Mouse (Mus musculus) limb, embryonic 10.5 days (tissue): ENCODE measurements around the gene Txn2. TPM values are rescaled to one million over a fixed set of nuclear protein-coding genes. Genes with fewer than 3 reads are reported as not detected.

ENCODE experiments used
- DNase-seq: peaks from one replicate; pipeline ENCODE4 v3.0.0-alpha.2; 2017; ENCODE audit warnings: low spot score
- H3K27ac ChIP-seq: fragments of 300-500 bp; sonication (generic); 2 replicates; pipeline ENCODE4 v1.5.1; 2016; ENCODE audit warnings: mild to moderate bottlenecking
- H3K27me3 ChIP-seq: fragments of 300-500 bp; sonication (generic); 2 replicates; pipeline ENCODE4 v1.6.1; 2016; ENCODE audit warnings: low read depth, mild to moderate bottlenecking; ENCODE audit not compliant: poor library complexity, severe bottlenecking
- H3K36me3 ChIP-seq: fragments of 300-500 bp; sonication (generic); 2 replicates; pipeline ENCODE4 v1.6.1; 2016; ENCODE audit warnings: mild to moderate bottlenecking, moderate library complexity
- H3K4me1 ChIP-seq: fragments of 300-500 bp; sonication (generic); 2 replicates; pipeline ENCODE4 v1.6.1; 2016
- H3K4me3 ChIP-seq: fragments of 300-500 bp; sonication (generic); 2 replicates; pipeline ENCODE4 v1.5.1; 2016; ENCODE audit warnings: mild to moderate bottlenecking, moderate library complexity
- H3K9me3 ChIP-seq: fragments of 300-500 bp; sonication (generic); replicated peaks from 2 replicates; pipeline ENCODE4 v1.6.1; 2016; ENCODE audit warnings: mild to moderate bottlenecking
- WGBS: fragments of 180-500 bp; shearing (Covaris S2); methylation state at CpG from one replicate; pipeline ENCODE4 v1.1.7; 2016; 5-methylcytosine and 5-hydroxymethylcytosine counted together
- polyA plus RNA-seq: library from polyadenylated mRNA; unstranded; fragments of >200 nt; fragmentation: Nextera tagmentation; extraction: Ambion mirVana; gene quantifications from 2 replicates; pipeline ENCODE4 v1.2.1, GENCODE M21; 2016

Gene Txn2
- polyA plus RNA-seq, 1 experiment from 2014 or later, result 287 TPM

DNA sequence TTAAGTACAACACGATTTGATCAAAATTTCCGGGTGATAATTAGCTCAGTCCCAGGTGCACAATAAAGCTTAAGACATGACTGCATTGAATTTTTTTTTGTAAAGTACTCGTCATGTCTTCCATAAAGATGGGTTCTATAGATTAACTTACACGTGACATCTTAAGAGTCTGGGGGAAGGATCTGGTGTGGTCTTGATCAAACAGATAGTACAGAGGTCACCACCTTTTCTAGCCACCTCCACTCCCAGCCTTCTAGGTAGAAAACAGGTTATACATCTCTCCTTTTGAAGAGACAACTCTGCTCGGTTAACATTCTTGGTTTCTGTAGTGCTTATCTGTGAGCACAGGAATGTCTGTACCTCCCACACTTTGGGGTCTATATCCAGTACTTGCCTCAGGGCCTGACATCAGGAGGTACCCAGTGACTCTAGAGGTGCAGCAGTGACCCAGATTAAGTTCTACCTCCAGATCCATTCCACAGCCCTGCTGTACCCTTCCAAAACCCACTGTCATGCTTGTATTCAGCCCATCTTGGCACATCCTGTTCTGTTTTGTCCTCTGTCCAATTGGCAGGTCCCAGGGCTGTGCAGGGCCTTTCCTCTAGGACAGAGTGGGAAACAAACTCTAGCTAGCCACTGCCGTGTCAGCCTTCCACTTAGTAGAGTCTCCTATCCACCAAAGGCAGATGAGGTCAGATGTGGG is 2.3 kb upstream of the Txn2 start:
- no peak overlapping the region for H3K27ac ChIP-seq
- 86% methylated on average over 6 of the region's 6 CpGs for WGBS
- peaks cover 27% of the 10 kb centered on the region for H3K4me1 ChIP-seq
- H3K36me3 ChIP-seq, result peaks cover 16% of the 10 kb centered on the region
- H3K4me3 ChIP-seq, result no peak overlapping the region
- H3K27me3 ChIP-seq, result peaks cover 9% of the 10 kb centered on the region; the same call in 1 of the 2 replicates
- no peaks in the 10 kb centered on the region for H3K9me3 ChIP-seq
- no peak for DNase-seq

GRCm38 (mm10) chr15:77929804-77930203 is 998 bp upstream of the Txn2 start:
- Histone ChIP-seq H3K4me3 (peak overlapping the region; percentile 87), H3K27ac (peak overlapping the region; percentile 89; the same call in 1 of the 2 replicates), H3K4me1 (peaks cover 27% of the 10 kb centered on the region), H3K36me3 (peaks cover 27% of the 10 kb centered on the region), H3K9me3 (no peaks in the 10 kb centered on the region), H3K27me3 (peaks cover 7% of the 10 kb centered on the region; the same call in 1 of the 2 replicates)
- DNase-seq, result no peak
- 58% methylated on average over 8 of the region's 8 CpGs for WGBS

DNA sequence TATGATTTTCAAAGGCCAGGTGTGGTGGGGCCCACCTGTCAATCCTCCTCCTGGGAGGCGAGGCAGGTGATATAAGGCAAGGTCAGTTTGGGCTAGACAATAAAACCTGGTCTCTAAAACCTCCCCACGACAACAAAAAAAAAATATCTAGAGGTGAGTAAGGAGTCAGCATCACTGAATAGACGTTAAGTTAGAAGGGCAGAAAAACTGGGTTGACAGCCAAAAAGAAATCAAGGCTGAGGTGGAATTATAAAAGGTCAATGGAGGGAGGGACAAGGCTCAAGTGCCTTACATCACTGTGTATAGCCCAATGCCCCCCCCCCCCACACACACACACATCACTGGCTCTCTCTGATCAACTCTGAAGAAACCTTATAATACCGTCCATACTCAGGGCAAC is 715 bp downstream of the Txn2 start:
- WGBS, result 29% methylated on average over 4 of the region's 4 CpGs
- no peak for DNase-seq
- H3K4me3 ChIP-seq, result peak overlapping the region; percentile 87
- peak overlapping the region; percentile 89 for H3K27ac ChIP-seq
- no peaks in the 10 kb centered on the region for H3K9me3 ChIP-seq
- peaks cover 18% of the 10 kb centered on the region for H3K4me1 ChIP-seq
- peaks cover 44% of the 10 kb centered on the region for H3K36me3 ChIP-seq
- H3K27me3 ChIP-seq, result no peaks in the 10 kb centered on the region

GRCm38 (mm10) chr15:77926921-77927320 is 1.9 kb downstream of the Txn2 start:
- Histone ChIP-seq H3K9me3 (no peaks in the 10 kb centered on the region), H3K27me3 (no peaks in the 10 kb centered on the region), H3K27ac (no peak overlapping the region), H3K4me1 (peaks cover 18% of the 10 kb centered on the region), H3K36me3 (peaks cover 55% of the 10 kb centered on the region), H3K4me3 (0 out of 2 replicates have a peak overlapping the region, but pooled peaks have one; percentile 87)
- WGBS, result 94% methylated on average over 5 of the region's 5 CpGs
- DNase-seq, result no peak

GRCm38 (mm10) chr15:77925195-77925594 is 3.6 kb downstream of the Txn2 start:
- H3K36me3 ChIP-seq, result peaks cover 71% of the 10 kb centered on the region

GRCm38 (mm10) chr15:77923267-77924035 is 5.4 kb downstream of the Txn2 start:
- Histone ChIP-seq H3K4me3 (no peak overlapping the region), H3K4me1 (peaks cover 11% of the 10 kb centered on the region), H3K27ac (no peak overlapping the region), H3K36me3 (peaks cover 87% of the 10 kb centered on the region), H3K27me3 (no peaks in the 10 kb centered on the region), H3K9me3 (no peaks in the 10 kb centered on the region)
- 74% methylated on average over 9 of the region's 9 CpGs for WGBS
- DNase-seq, result no peak

More at GRCm38 (mm10) chr15:77925195-77925594, 3.6 kb downstream of the Txn2 start:
- Histone ChIP-seq H3K9me3 (no peaks in the 10 kb centered on the region), H3K4me1 (peaks cover 21% of the 10 kb centered on the region), H3K4me3 (no peak overlapping the region), H3K27ac (no peak overlapping the region), H3K27me3 (no peaks in the 10 kb centered on the region)
- no peak for DNase-seq
- WGBS, result 96% methylated on average over 2 of the region's 2 CpGs

GRCm38 (mm10) chr15:77922710-77923109 is 6.1 kb downstream of the Txn2 start:
- Histone ChIP-seq H3K36me3 (peaks cover 95% of the 10 kb centered on the region), H3K9me3 (no peaks in the 10 kb centered on the region), H3K4me1 (peaks cover 6% of the 10 kb centered on the region), H3K27ac (no peak overlapping the region), H3K4me3 (no peak overlapping the region), H3K27me3 (no peaks in the 10 kb centered on the region)
- DNase-seq, result no peak
- 87% methylated on average over 9 of the region's 9 CpGs for WGBS

DNA sequence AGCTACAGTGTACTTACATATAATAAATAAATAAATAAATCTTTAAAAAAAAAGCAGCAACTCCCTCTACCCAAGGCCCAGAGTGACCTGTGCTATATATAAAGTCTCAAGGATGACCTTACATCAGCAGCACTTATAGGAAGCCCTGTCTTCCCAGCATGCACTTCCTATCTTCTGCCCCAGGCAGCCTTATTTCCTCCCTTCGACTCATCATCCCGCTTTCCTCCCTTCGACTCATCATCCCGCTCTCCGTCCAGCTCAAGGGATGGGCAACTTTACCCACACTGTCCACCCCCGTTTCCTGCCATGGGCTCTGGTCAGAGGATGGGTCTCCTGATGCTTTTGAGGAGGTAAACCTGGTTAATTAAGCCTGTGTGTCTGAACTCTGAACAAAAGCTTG is 7.2 kb downstream of the Txn2 start:
- WGBS, result 94% methylated on average over 6 of the region's 6 CpGs
- Histone ChIP-seq H3K4me3 (no peak overlapping the region), H3K36me3 (peaks cover 89% of the 10 kb centered on the region), H3K9me3 (no peaks in the 10 kb centered on the region), H3K27me3 (no peaks in the 10 kb centered on the region), H3K27ac (no peak overlapping the region), H3K4me1 (0 out of 2 replicates have a peak, but pooled peaks cover 3% of the 10 kb centered on the region)
- no peak for DNase-seq

- H3K9me3 ChIP-seq, result no peaks in the 10 kb centered on the region
- no peaks in the 10 kb centered on the region for H3K27me3 ChIP-seq
- WGBS, result 89% methylated on average over 10 of the region's 10 CpGs
- DNase-seq, result no peak
- no peak overlapping the region for H3K4me3 ChIP-seq
- 0 out of 2 replicates have a peak, but pooled peaks cover 3% of the 10 kb centered on the region for H3K4me1 ChIP-seq
- H3K36me3 ChIP-seq, result peaks cover 89% of the 10 kb centered on the region
- no peak overlapping the region for H3K27ac ChIP-seq
These were observed 8.0 kb downstream of the Txn2 start for GRCm38 (mm10) chr15:77920511-77921462.

DNA sequence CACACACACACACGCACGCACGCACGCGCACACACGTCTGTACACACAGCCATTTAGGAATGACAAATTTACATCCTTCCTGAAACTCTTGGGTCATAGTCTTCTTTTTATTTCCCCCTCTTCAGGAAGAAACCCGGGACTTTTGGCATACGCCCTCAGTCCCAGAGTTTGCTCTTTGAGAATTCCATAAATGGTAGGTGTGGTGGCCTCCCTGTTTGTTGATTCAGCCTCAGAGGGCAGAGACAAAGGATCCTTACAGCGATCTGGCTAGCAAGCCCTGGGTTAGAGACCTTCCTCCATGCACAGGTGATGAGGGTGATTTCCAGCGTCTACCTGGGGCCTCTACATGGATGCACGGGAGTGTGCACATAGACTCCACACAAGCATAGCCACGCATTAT is 9.4 kb downstream of the Txn2 start:
- no peak for DNase-seq
- peaks cover 91% of the 10 kb centered on the region for H3K36me3 ChIP-seq
- WGBS, result 91% methylated on average over 12 of the region's 12 CpGs

GRCm38 (mm10) chr15:77916851-77917544 is 11.8 kb downstream of the Txn2 start:
- 40% methylated on average over 8 of the region's 8 CpGs for WGBS
- H3K36me3 ChIP-seq, result peaks cover 81% of the 10 kb centered on the region
- H3K4me3 ChIP-seq, result no peak overlapping the region
- H3K27ac ChIP-seq, result no peak overlapping the region
- no peaks in the 10 kb centered on the region for H3K27me3 ChIP-seq
- peaks cover 13% of the 10 kb centered on the region for H3K4me1 ChIP-seq
- no peaks in the 10 kb centered on the region for H3K9me3 ChIP-seq
- peak; percentile 93 for DNase-seq

More for the DNA sequence above, 9.4 kb downstream of the Txn2 start:
- Histone ChIP-seq H3K4me1 (0 out of 2 replicates have a peak, but pooled peaks cover 3% of the 10 kb centered on the region), H3K4me3 (no peak overlapping the region), H3K27me3 (no peaks in the 10 kb centered on the region), H3K9me3 (no peaks in the 10 kb centered on the region), H3K27ac (no peak overlapping the region)

DNA sequence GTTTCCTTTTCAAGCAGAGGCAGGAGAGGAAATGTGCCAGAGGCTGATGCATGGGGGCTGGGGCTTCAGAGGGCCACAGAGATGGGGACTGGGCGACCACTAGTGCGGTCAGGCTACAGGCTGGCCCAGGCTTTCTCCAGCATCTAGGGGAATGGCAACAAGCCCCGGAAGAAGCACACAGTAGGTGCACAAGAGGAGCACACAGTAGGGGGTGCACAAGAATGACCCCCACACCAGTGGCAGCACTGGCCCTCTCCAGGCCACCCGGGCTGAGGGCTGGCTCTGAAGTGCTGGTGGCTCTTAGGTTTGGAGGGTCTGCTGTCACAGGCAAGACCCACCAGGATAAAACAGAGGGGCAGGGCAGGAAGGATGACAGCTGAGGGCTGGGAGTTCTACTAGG is 13.5 kb downstream of the Txn2 start:
- Histone ChIP-seq H3K36me3 (peaks cover 66% of the 10 kb centered on the region), H3K9me3 (no peaks in the 10 kb centered on the region), H3K27ac (no peak overlapping the region), H3K27me3 (no peaks in the 10 kb centered on the region), H3K4me3 (no peak overlapping the region), H3K4me1 (peaks cover 24% of the 10 kb centered on the region)
- no peak for DNase-seq
- WGBS, result 95% methylated on average over 4 of the region's 4 CpGs
